Mouse (Mus musculus) adrenal gland, adult 18-20 months (tissue): ENCODE measurements around the gene Hspb11. TPM values are rescaled to one million over a fixed set of nuclear protein-coding genes. Genes with fewer than 3 reads are reported as not detected.

Experiments used
- DNase-seq, 2 experiments: peaks; one replicate each; pipeline ENCODE4 v3.0.0; 2021 to 2022; ENCODE audit warnings: low spot score in 2 of 2
- total RNA-seq, 2 experiments: library from RNA; stranded (reverse); gene quantifications; 1 replicate in 1 of 2; 2 replicates in 1 of 2; pipeline ENCODE4 v1.2.3; 2021

Hspb11 gene
- total RNA-seq, 2 experiments from 2014 or later = 17.3 to 20.3 TPM

- no peak for DNase-seq
These were observed 50.1 kb downstream of the Hspb11 start for GRCm38 (mm10) chr4:107303531-107303930.

GRCm38 (mm10) chr4:107306966-107307365, 53.6 kb downstream of the Hspb11 start, which contains the start of gene Dio1:
Gene Dio1, minus strand, starts transcription at chr4:107307169.
- no peak for DNase-seq

GRCm38 (mm10) chr4:107313690-107314478, 60.5 kb downstream of the Hspb11 start, which contains the start of gene Yipf1:
Gene Yipf1, plus strand, starts transcription at chr4:107314363.
- DNase-seq = peak; percentile 82 to 83

- no peak for DNase-seq
These were observed 61.0 kb downstream of the Hspb11 start for GRCm38 (mm10) chr4:107314479-107314805.

- no peak for DNase-seq
These were observed 65.3 kb downstream of the Hspb11 start for GRCm38 (mm10) chr4:107318646-107319045.

GRCm38 (mm10) chr4:107321041-107321440, 67.6 kb downstream of the Hspb11 start:
- DNase-seq = no peak

GRCm38 (mm10) chr4:107323113-107323512, 69.7 kb downstream of the Hspb11 start:
- DNase-seq = no peak

GRCm38 (mm10) chr4:107328530-107328929, 75.1 kb downstream of the Hspb11 start:
- DNase-seq = no peak

Other genes with a start within 250 kb of the Hspb11 start
- 100 to 1,000 TPM in 1 of 2 experiments, 10 to 100 TPM in 1; 94.2 to 105 TPM for gene Mrpl37, start 186.7 kb upstream of the Hspb11 start, total RNA-seq
- 10 to 100 TPM; 19.8 to 23.1 TPM for gene Cyb5rl, start 186.6 kb upstream of the Hspb11 start, total RNA-seq
- not detected for gene Cdcp2, start 156.7 kb upstream of the Hspb11 start, total RNA-seq
- gene Tmem59, start 75.2 kb upstream of the Hspb11 start, total RNA-seq = 100 to 1,000 TPM; 341 to 403 TPM
- 10 to 100 TPM; 21.0 to 27.7 TPM for gene Tceanc2, start 74.5 kb upstream of the Hspb11 start, total RNA-seq
- not detected for gene Ldlrad1, start 44.4 kb upstream of the Hspb11 start, total RNA-seq
- gene Lrrc42, start 61 bp upstream of the Hspb11 start, total RNA-seq = 10 to 100 TPM; 18.9 to 19.9 TPM
- under 1 TPM in 1 of 2 experiments, not detected in 1; 0.43 TPM for gene Dio1, start 53.6 kb downstream of the Hspb11 start, total RNA-seq
- 10 to 100 TPM; 44.4 to 67.8 TPM for gene Yipf1, start 60.8 kb downstream of the Hspb11 start, total RNA-seq
- gene Ndc1, start 114.2 kb downstream of the Hspb11 start, total RNA-seq = 10 to 100 TPM; 11.4 to 12.3 TPM
- 1 to 10 TPM in 1 of 2 experiments, under 1 TPM in 1; 0.23 to 1.1 TPM for gene Glis1, start 181.0 kb downstream of the Hspb11 start, total RNA-seq